Mouse (Mus musculus) right cerebral cortex, postnatal 10 days (tissue): ENCODE data around the gene Hdgfl2.
"Not testable (repeated sequence)": the region's sequence is repeated elsewhere in the genome, so short reads cannot be mapped to it uniquely, and the experiment has no call there.

Experiments used
- DNase-seq, 2 experiments: peaks; one replicate each; pipeline ENCODE4 v3.0.0; 2021; ENCODE audit warnings: low spot score in 2 of 2

The Hdgfl2 gene

GRCm38 (mm10) chr17:56057381-56058120 lies 21.9 kb upstream of the Hdgfl2 start:
- DNase-seq, result no peak

GRCm38 (mm10) chr17:56062081-56062480 lies 17.4 kb upstream of the Hdgfl2 start:
- no peak for DNase-seq

GRCm38 (mm10) chr17:56065715-56066114 lies 13.7 kb upstream of the Hdgfl2 start:
- not testable (repeated sequence) for DNase-seq

GRCm38 (mm10) chr17:56066451-56066850 lies 13.0 kb upstream of the Hdgfl2 start:
- no peak for DNase-seq

- DNase-seq, result no peak
These were observed 10.4 kb upstream of the Hdgfl2 start for GRCm38 (mm10) chr17:56069066-56069465.

- DNase-seq, result no peak
These were observed 8.3 kb upstream of the Hdgfl2 start for GRCm38 (mm10) chr17:56071126-56071525.

- no peak for DNase-seq
These were observed 7.2 kb upstream of the Hdgfl2 start for GRCm38 (mm10) chr17:56072243-56072642.

- peak; percentile 78 to 79 for DNase-seq
These were observed 5.2 kb upstream of the Hdgfl2 start for GRCm38 (mm10) chr17:56074097-56074826.

- peak; percentile 99 for DNase-seq
These were observed 4.6 kb upstream of the Hdgfl2 start, which contains the start of gene Ubxn6 for GRCm38 (mm10) chr17:56074827-56075208. Gene Ubxn6, minus strand, starts transcription at chr17:56075028.

- DNase-seq, result no peak
These were observed 1.9 kb upstream of the Hdgfl2 start for GRCm38 (mm10) chr17:56077523-56077922.

- peak in 1 of 2 experiments; percentile 54 for DNase-seq
These were observed 1.1 kb upstream of the Hdgfl2 start for GRCm38 (mm10) chr17:56078361-56078760.

GRCm38 (mm10) chr17:56079921-56080320 lies 487 bp downstream of the Hdgfl2 start:
- DNase-seq, result peak; percentile 49 to 64

GRCm38 (mm10) chr17:56080781-56081585 lies 1.5 kb downstream of the Hdgfl2 start:
- peak; percentile 83 to 92 for DNase-seq

- no peak for DNase-seq
These were observed 12.9 kb downstream of the Hdgfl2 start for GRCm38 (mm10) chr17:56092312-56092711.

GRCm38 (mm10) chr17:56092794-56093193 lies 13.4 kb downstream of the Hdgfl2 start:
- no peak for DNase-seq

GRCm38 (mm10) chr17:56096883-56097282 lies 17.4 kb downstream of the Hdgfl2 start:
- DNase-seq, result no peak

GRCm38 (mm10) chr17:56098180-56098579 lies 18.7 kb downstream of the Hdgfl2 start:
- DNase-seq, result no peak

GRCm38 (mm10) chr17:56098711-56099572 lies 19.5 kb downstream of the Hdgfl2 start:
- no peak for DNase-seq

GRCm38 (mm10) chr17:56100811-56101210 lies 21.4 kb downstream of the Hdgfl2 start:
- DNase-seq, result no peak

- DNase-seq, result no peak
These were observed 22.7 kb downstream of the Hdgfl2 start for GRCm38 (mm10) chr17:56102158-56102557.

- no peak for DNase-seq
These were observed 23.5 kb downstream of the Hdgfl2 start for GRCm38 (mm10) chr17:56102927-56103326.
